Mouse (Mus musculus) ES-E14 (cell line): ENCODE data around the gene Klf12. TPM values are rescaled to one million over a fixed set of nuclear protein-coding genes. Genes with fewer than 3 reads are reported as not detected.

Experiments
- DNase-seq: peaks from one replicate; pipeline ENCODE4 v3.0.0-alpha.2; 2013; ENCODE audit warnings: low read depth, low spot score
- H3K27ac ChIP-seq: 2 replicates; pipeline ENCODE4 v1.5.1; 2012; ENCODE audit warnings: low read depth, mild to moderate bottlenecking, low read length, moderate library complexity, mixed read lengths; ENCODE audit not compliant: poor library complexity, insufficient read depth, severe bottlenecking
- H3K36me3 ChIP-seq: 2 replicates; pipeline ENCODE4 v1.6.1; 2012; ENCODE audit warnings: mild to moderate bottlenecking, low read length, moderate library complexity, mixed read lengths; ENCODE audit not compliant: control insufficient read depth, poor library complexity, insufficient read depth, severe bottlenecking
- H3K4me1 ChIP-seq, 2 experiments: fragments of 150-350 bp in 1 of 2; sonication (generic) in 1 of 2; 2 replicates each; pipeline ENCODE4 v1.6.1; 2012; ENCODE audit warnings: low read length in 2 of 2, mild to moderate bottlenecking in 1 of 2, mixed read lengths in 1 of 2; ENCODE audit not compliant: control insufficient read depth in 2 of 2, insufficient read depth in 2 of 2, poor library complexity in 1 of 2
- H3K4me3 ChIP-seq, 2 experiments: fragments of 150-350 bp in 1 of 2; sonication (generic) in 1 of 2; 2 replicates each; pipeline ENCODE4 v1.5.1; 2012; ENCODE audit warnings: low read length in 2 of 2, low read depth in 1 of 2, mild to moderate bottlenecking in 1 of 2, mixed read lengths in 1 of 2; ENCODE audit not compliant: insufficient read depth in 1 of 2, poor library complexity in 1 of 2, severe bottlenecking in 1 of 2
- H3K9ac ChIP-seq: 2 replicates; pipeline ENCODE4 v1.6.1; 2012; ENCODE audit warnings: low read depth, mild to moderate bottlenecking, low read length, mixed read lengths; ENCODE audit not compliant: poor library complexity, insufficient read depth, severe bottlenecking
- H3K9me3 ChIP-seq: fragments of 150-350 bp; sonication (generic); 2 replicates; pipeline ENCODE4 v1.6.1; 2012; ENCODE audit warnings: low read depth, mild to moderate bottlenecking, low read length; ENCODE audit not compliant: control insufficient read depth, insufficient read depth
- CHD2 ChIP-seq: IDR thresholded peaks from 2 replicates; pipeline ENCODE4 v1.6.1; 2014; ENCODE audit warnings: mild to moderate bottlenecking, low read depth, low read length, inconsistent platforms
- HCFC1 ChIP-seq: IDR thresholded peaks from 2 replicates; pipeline ENCODE4 v1.6.1; 2012; ENCODE audit warnings: low read length, inconsistent platforms, borderline replicate concordance; ENCODE audit not compliant: insufficient read depth
- MAFK ChIP-seq: IDR thresholded peaks from 2 replicates; pipeline ENCODE4 v1.6.1; 2014; ENCODE audit warnings: mild to moderate bottlenecking, low read depth, low read length, inconsistent platforms; ENCODE audit not compliant: insufficient read depth
- ZC3H11A ChIP-seq: IDR thresholded peaks from 2 replicates; pipeline ENCODE4 v1.6.1; 2012; ENCODE audit warnings: low read depth, mild to moderate bottlenecking, inconsistent platforms, low read length, borderline replicate concordance
- ZNF384 ChIP-seq: IDR thresholded peaks from 2 replicates; pipeline ENCODE4 v1.6.1; 2012; ENCODE audit warnings: low read depth, low read length, inconsistent platforms
- in situ Hi-C, 2 experiments: fragments of 600-800 bp; cut with MboI; formaldehyde crosslinking; loops; one replicate each; pipeline ENCODE4 v1.15.1; 2025; ENCODE audit warnings: low sequenced_read_pairs in 2 of 2, inconsistent platforms in 1 of 2; ENCODE audit not compliant: unreplicated experiment in 2 of 2
- total RNA-seq: library from RNA; depleted of rRNA; stranded (reverse); fragments of 300-350 nt; gene quantifications from 2 replicates; pipeline ENCODE4 v1.2.3, GENCODE M21; 2012

Gene Klf12
- total RNA-seq, 1 experiment, result 8.7 TPM

GRCm38 (mm10) chr14:100054150-100054549 lies 230.3 kb downstream of the Klf12 start:
- no peak overlapping the region for H3K9ac ChIP-seq
- no peak overlapping the region for H3K27ac ChIP-seq
- H3K4me3 ChIP-seq, result no peak overlapping the region
- peaks cover 2% of the 10 kb centered on the region for H3K36me3 ChIP-seq
- no peaks in the 10 kb centered on the region for H3K4me1 ChIP-seq
- in situ Hi-C loops, result no loop called here
- no peak for DNase-seq
- TF ChIP-seq ZC3H11A (no peak), HCFC1 (no peak)
- no peaks in the 10 kb centered on the region for H3K9me3 ChIP-seq

- no peak overlapping the region for H3K27ac ChIP-seq
- H3K36me3 ChIP-seq, result peaks cover 2% of the 10 kb centered on the region
- no peak for TF ChIP-seq MAFK
- TF ChIP-seq ZC3H11A, result no peak
- TF ChIP-seq HCFC1, result no peak
- TF ChIP-seq ZNF384, result no peak
- TF ChIP-seq CHD2, result no peak
- no peaks in the 10 kb centered on the region for H3K4me1 ChIP-seq
- H3K4me3 ChIP-seq, result no peak overlapping the region
- no peaks in the 10 kb centered on the region for H3K9me3 ChIP-seq
- in situ Hi-C loops, result no loop called here
- no peak overlapping the region for H3K9ac ChIP-seq
- DNase-seq, result no peak
Measured at GRCm38 (mm10) chr14:100053456-100053855, 231.0 kb downstream of the Klf12 start.

DNA sequence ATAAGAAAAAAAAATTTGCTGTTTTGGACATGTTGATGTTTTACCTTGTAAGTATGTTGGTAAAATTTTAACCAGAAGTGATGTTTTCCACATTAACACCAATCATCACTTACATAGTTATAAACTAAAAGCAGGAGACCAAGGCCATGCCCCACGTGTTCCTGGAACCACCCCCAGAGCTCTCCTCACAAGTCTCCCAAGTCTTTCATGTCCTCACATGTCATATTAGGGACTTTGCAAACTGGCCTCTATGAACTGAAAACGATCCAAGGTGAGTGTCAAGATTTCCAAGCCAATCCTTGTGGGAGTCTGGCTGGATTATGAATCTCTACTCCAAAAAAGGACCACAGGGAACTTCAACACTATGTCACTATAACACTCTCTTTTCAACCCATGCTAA lies 231.6 kb downstream of the Klf12 start:
- no peak for DNase-seq
- TF ChIP-seq MAFK, result no peak
- TF ChIP-seq CHD2, result no peak
- H3K36me3 ChIP-seq, result peaks cover 2% of the 10 kb centered on the region
- no peaks in the 10 kb centered on the region for H3K4me1 ChIP-seq
- no peaks in the 10 kb centered on the region for H3K9me3 ChIP-seq
- H3K4me3 ChIP-seq, result no peak overlapping the region
- in situ Hi-C loops, result no loop called here
- H3K27ac ChIP-seq, result no peak overlapping the region
- no peak overlapping the region for H3K9ac ChIP-seq

- TF ChIP-seq MAFK (no peak), ZNF384 (no peak), ZC3H11A (peak; percentile 58; the same call in 1 of the 2 replicates), CHD2 (no peak), HCFC1 (no peak)
- Histone ChIP-seq H3K9ac (no peak overlapping the region), H3K9me3 (no peaks in the 10 kb centered on the region), H3K36me3 (no peaks in the 10 kb centered on the region), H3K4me3 (no peak overlapping the region), H3K27ac (no peak overlapping the region), H3K4me1 (no peaks in the 10 kb centered on the region)
- in situ Hi-C loops, result no loop called here
- DNase-seq, result peak; percentile 31
Measured at GRCm38 (mm10) chr14:100045431-100045830, 239.0 kb downstream of the Klf12 start.

DNA sequence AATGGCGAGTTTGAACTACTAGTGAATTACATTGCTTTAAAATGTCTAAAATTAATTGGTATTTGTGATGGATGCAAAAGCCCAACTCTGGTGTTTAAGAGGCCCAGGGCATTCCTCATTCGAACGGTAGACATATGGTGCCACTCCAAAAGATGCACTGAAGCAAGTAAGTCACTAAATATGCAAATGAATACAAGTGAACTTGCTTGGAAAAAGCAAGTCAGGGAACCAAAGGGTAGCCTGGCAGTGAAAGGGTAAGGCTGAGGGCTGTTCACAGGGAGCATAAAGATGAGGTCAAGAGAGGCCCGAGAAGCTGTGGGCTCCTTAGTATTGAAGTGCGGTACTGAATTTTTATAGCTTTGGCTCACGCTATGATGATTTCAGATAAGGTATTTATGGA lies 242.7 kb downstream of the Klf12 start:
- DNase-seq, result no peak
- Histone ChIP-seq H3K4me1 (no peaks in the 10 kb centered on the region), H3K4me3 (no peak overlapping the region), H3K36me3 (no peaks in the 10 kb centered on the region), H3K27ac (no peak overlapping the region), H3K9ac (no peak overlapping the region), H3K9me3 (no peaks in the 10 kb centered on the region)
- no peak for TF ChIP-seq ZNF384
- TF ChIP-seq CHD2, result no peak
- TF ChIP-seq MAFK, result no peak
- TF ChIP-seq HCFC1, result no peak
- TF ChIP-seq ZC3H11A, result no peak
- in situ Hi-C loops, result no loop called here
